Mouse (Mus musculus): Measurements from ENCODE around the gene Sprtn.

Sprtn gene

DNA sequence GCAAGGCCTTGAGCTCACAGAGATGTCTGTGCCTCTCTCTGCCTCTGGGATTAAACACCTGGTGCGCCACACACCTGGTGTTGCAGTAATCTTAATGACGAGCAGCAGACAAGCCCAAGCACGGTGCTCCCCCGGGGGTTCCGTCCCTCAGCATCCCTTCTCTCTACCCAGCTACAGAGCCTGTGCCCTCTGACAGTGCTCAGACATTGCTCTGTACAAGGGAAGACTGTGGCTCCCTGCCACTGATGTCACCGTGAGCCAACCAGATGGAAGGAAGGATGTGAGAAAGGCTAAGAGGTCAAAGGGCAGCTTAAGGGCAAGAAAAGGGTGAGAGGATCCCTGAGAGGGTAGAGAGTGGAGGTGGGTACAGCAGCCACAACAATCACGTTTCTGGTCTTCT is 46.7 kb downstream of the Sprtn start:
- no peak for DNase-seq (ENCODE audit: low spot score in 2 of 2)

DNA sequence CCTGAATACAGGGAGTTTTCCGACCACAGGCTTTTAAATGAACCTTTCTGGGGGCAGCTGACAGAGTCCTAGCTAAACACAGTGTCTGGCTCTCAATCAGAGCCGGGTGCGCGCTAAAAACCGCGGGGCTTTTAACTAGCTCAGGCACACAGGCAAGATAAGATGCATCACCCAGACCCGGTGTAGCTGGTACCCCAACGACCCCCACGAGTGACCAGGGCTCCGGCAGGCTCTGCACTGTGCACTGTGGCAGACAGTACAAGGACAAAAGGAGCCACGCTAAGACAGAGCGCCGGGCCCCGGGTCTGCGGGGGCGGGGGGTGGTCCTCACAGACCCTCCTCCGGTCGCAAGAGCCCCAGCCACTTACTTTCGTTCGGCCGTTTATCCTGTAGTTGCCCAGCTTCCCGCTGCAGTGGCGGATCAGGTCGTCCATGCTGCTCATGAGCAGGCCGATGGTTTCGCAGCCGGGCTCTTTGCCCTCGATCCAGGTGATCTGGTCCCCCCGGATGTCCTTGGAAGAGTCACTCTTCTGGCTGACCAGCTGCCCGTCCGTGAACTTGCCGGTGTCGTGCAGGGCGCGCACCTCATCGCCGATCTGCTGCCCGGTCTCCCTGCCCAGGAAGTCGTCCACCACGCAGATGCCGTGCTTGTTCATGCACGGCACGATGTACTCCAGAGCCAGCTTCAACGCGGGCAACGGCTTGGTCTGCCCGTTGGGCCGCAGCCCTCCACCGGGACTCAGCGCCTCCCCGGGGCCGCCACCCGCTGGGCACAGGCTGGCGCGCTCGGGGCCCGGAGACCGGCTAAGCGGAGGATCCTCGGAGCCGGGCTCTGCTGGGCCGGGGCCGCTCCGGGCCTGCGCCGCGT is 50.4 kb downstream of the Sprtn start:
- DNase-seq (ENCODE audit: low spot score in 2 of 2): peak in 1 of 2 experiments; percentile 38

DNA sequence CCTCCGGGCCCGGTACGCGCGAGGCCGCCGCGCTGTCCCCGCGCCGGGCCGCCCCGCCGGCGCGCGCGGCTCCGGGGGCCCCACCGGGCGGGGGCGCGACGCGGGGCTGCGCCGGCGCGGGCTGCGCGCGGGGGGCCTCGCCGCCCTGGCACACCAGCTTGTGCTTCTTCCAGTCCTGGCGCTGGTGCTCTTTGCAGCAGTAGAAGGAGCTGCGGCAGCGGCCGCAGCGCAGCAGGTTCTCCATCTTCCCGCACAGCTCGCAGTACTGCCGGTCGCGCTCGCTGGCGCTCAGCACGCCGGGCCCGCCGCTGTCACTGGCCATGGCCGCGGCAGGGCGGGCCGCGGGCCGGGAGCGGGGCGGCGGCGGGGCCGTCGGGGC is 51.0 kb downstream of the Sprtn start:
- DNase-seq (ENCODE audit: low spot score in 2 of 2): no peak

DNA sequence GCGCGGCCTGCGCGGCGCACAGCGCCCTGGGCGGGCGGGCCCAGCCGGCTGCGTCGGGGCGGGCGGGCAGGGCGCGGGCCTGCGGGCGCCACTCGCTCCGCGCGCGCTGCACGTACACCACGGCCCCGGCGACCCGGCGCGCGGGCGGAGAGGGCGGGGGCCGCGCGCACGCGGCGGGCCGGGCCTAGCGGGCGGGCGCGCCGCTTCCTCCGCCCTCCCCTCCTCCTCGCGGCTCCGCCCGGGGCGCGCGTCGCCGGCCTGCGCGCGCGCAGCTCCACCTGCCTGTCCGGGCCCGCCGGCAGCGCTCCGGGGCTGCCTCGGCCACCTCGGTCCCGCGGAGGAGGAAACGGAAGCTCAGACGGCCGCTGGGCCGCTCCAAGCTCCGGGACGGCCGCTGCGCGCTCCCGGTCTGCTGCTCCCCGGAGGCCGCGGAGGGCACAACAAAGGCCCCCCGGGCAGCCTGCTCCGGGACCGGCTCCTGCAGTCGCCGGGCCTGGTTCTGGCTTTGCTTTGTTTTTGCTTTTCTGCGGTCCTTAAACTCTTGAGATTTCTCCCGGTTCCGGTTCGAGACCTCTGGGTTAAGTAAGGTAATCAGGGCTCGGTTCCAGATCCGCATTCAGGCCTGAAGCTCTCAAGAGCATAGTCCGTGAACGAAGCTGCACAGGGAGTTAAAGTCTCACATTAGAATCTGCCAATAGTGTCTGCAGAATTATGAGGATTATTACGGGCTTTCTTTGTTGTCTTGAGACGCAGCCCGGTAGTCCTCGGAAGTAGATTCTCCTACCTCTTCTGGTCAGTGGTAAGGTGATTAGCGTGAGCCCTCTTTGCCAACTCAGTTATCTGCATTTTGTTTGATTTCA is 51.8 kb downstream of the Sprtn start, which contains the start of gene Egln1:
Gene Egln1 (minus strand): TSS at position 116 of the 860 bp plus-strand sequence.
- DNase-seq (ENCODE audit: low spot score in 2 of 2): peak; percentile 54

DNA sequence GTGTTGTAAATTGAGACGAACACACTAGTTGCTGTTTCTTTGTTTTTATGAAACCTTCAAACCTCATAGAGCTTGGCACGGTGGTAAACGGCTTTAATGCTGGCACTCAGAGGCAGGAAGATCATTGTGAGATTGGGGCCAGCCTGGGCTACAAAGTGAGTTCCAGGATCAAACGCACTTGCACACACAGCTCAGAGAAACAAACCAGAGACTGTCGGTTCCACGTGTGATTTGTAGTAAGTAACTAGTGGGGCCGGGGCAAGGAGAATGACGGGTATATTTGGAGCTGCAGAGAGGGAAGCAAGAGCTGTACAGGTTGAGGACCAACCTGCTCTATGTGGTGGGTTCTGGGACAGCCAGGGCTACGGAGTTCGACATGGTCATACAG is 52.4 kb downstream of the Sprtn start:
- DNase-seq (ENCODE audit: low spot score in 2 of 2): no peak

DNA sequence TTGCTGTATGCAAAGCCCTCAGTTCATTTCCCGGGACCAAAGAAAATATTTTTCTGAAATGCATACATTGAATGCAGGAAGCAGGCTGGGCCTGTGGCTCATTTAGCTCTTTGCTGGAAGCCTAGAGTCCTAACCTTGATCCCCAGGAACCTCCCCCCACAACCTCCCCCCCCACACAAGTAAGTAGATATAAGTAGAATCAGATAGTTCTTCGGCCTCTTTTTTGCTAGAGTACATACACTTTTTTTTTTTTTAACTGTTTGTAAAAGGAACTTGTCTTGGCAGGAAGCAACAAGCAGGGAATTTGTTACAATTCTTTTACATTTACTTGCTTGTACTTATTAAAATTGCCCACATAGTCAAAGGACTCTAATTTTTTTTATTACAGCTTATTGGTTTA is 53.2 kb downstream of the Sprtn start:
- DNase-seq (ENCODE audit: low spot score in 2 of 2): no peak

DNA sequence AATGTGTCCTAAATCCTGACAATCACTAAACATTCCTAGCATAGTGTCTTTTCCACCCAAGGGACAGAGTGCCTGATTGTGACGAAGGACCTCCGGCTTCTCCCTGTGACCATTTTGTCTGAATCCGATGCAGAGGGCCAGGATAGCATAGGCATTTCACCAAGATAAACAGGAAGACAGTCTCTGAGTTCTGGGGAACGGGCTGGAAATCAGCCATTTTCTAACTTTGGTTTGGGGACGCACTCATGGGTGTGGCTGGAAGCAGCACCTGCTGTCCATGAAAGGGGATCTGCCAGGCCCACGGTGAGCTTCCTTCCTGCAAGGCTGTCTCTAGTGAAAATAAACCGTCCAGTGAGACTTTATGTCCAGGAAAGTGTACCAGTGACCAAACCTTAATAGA is 55.5 kb downstream of the Sprtn start:
- no peak for DNase-seq (ENCODE audit: low spot score in 2 of 2)

DNA sequence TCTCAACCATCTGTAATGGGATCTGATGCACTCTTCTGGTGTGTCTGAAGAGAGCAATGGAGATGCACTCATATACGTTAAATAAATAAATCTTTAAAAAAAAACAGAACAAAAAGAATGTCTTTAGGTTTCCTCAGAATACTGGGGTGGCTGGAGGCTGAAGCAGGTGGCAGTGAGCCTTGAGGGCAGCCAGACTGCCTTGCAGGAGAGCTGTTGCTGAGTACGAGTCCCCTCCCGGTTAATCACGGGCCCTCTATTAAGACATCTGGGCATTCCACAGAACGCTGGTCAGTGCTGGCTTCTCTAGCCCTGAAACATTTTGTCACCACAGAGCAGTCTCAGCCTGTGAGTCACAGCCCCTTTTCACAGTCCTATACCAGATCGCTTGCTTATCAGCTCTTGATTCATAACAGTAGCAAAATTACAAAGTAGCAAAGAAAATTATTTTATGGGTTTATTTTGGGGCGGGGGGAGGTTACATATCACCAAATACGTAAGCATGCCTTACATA is 56.9 kb downstream of the Sprtn start:
- DNase-seq (ENCODE audit: low spot score in 2 of 2): no peak

Measured in frontal cortex, postnatal 14 days (tissue).